Mouse (Mus musculus): ENCODE measurements around the gene Amdhd1. TPM values are rescaled to one million over a fixed set of nuclear protein-coding genes. Genes with fewer than 3 reads are reported as not detected.

Gene Amdhd1
- polyA plus RNA-seq, 1 experiment, result 0.44 TPM

DNA sequence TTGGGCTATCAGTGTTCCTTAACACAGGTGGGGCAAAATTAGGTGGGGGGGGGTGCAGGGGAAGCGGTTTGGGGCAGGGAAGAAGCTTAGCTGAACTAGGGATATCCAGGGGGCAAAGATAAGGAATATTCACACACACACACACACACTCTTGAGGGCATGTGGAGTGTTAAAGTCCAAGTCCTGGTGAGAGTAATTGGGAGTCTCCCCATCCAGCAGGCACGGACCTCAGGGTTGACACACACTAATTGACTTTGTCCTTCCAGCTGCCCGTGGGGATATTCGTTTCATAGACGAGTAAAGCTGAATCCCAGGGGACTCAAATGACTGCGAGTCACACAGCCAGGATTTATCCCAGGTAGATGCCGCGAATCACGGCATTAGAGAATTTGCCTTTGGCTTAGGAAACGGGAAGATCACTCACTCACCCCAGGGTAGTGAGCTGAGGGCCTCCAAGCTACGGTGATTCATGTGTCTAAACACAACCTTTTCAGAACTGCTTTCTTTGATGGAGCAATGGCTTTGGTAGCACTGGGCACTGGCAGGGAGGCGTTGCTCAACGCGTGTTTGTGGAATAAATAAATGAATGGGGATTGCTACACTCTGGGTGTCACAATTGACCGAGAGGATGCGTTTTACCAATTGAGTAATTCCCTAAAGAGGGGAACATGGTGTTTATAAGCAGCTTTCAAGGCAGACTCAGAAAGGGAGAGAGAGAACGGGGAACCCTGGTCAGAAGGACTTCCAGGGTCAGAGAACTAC lies 51.6 kb downstream of the Amdhd1 start, which contains the start of gene Hal:
Gene Hal, plus strand, starts transcription at position 703 of the 762 bp plus-strand sequence.
- H3K27me3 ChIP-seq (ENCODE audit: control insufficient read depth, insufficient read depth, low read length), result no peaks in the 10 kb centered on the region
- H3K4me1 ChIP-seq (replicated peaks; ENCODE audit: control insufficient read depth, insufficient read depth, low read length), result no peaks in the 10 kb centered on the region
- TF ChIP-seq POLR2A (IDR thresholded peaks at IDR 0.05; ENCODE audit: control insufficient read depth, extremely low read depth, insufficient read depth, low read length, poor library complexity) (no peak), CTCF (IDR thresholded peaks at IDR 0.05; ENCODE audit: borderline replicate concordance, control insufficient read depth, extremely low read depth, insufficient read depth, low read length, poor library complexity) (no peak)
- peaks cover 12% of the 10 kb centered on the region for H3K36me3 ChIP-seq (ENCODE audit: control insufficient read depth, insufficient read depth, low read length)
- WGBS, result 92% methylated on average over 17 of the region's 17 CpGs
- DNase-seq, result no peak
- H3K4me3 ChIP-seq (ENCODE audit: control insufficient read depth, insufficient read depth, low read length), result no peak within 1 kb of the TSS
- no peak within 1 kb of the TSS for H3K27ac ChIP-seq (ENCODE audit: control insufficient read depth, insufficient read depth, low read length)

DNA sequence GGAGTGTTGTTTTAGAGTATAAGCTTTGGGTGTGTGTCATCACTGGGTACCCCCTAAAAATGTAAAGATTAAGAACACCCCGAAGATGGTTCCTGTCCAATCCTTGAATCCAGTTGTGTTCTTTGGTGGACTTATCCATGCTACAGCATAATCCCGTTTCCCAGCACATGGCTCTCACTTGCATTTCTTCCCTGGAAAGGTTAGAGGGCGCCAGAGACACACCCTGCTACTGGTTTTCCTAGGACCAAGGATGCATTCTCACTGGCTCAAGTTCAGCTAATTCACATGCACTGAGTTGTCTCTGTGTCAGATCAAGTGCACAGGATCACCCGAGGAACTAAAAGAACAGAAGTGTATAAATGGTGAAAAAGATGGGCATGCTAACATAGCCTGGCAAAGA lies 53.2 kb downstream of the Amdhd1 start:
- WGBS, result 34% methylated on average over 4 of the region's 4 CpGs
- Histone ChIP-seq H3K27ac (ENCODE audit: control insufficient read depth, insufficient read depth, low read length) (no peak overlapping the region), H3K27me3 (ENCODE audit: control insufficient read depth, insufficient read depth, low read length) (no peaks in the 10 kb centered on the region), H3K4me3 (ENCODE audit: control insufficient read depth, insufficient read depth, low read length) (no peak overlapping the region), H3K36me3 (ENCODE audit: control insufficient read depth, insufficient read depth, low read length) (peaks cover 27% of the 10 kb centered on the region), H3K4me1 (replicated peaks; ENCODE audit: control insufficient read depth, insufficient read depth, low read length) (no peaks in the 10 kb centered on the region)
- TF ChIP-seq POLR2A (IDR thresholded peaks at IDR 0.05; ENCODE audit: control insufficient read depth, extremely low read depth, insufficient read depth, low read length, poor library complexity) (no peak), CTCF (IDR thresholded peaks at IDR 0.05; ENCODE audit: borderline replicate concordance, control insufficient read depth, extremely low read depth, insufficient read depth, low read length, poor library complexity) (no peak)
- DNase-seq, result no peak

GRCm38 (mm10) chr10:93485055-93485691 lies 54.7 kb downstream of the Amdhd1 start:
- no peaks in the 10 kb centered on the region for H3K27me3 ChIP-seq (ENCODE audit: control insufficient read depth, insufficient read depth, low read length)
- TF ChIP-seq CTCF (IDR thresholded peaks at IDR 0.05; ENCODE audit: borderline replicate concordance, control insufficient read depth, extremely low read depth, insufficient read depth, low read length, poor library complexity) (peak; percentile 59; the same call in 1 of the 2 replicates), POLR2A (IDR thresholded peaks at IDR 0.05; ENCODE audit: control insufficient read depth, extremely low read depth, insufficient read depth, low read length, poor library complexity) (no peak)
- no peak overlapping the region for H3K4me3 ChIP-seq (ENCODE audit: control insufficient read depth, insufficient read depth, low read length)
- H3K4me1 ChIP-seq (replicated peaks; ENCODE audit: control insufficient read depth, insufficient read depth, low read length), result no peaks in the 10 kb centered on the region
- H3K36me3 ChIP-seq (ENCODE audit: control insufficient read depth, insufficient read depth, low read length), result peaks cover 42% of the 10 kb centered on the region
- no peak overlapping the region for H3K27ac ChIP-seq (ENCODE audit: control insufficient read depth, insufficient read depth, low read length)
- 95% methylated on average over 8 of the region's 8 CpGs for WGBS
- DNase-seq, result peak; percentile 45

DNA sequence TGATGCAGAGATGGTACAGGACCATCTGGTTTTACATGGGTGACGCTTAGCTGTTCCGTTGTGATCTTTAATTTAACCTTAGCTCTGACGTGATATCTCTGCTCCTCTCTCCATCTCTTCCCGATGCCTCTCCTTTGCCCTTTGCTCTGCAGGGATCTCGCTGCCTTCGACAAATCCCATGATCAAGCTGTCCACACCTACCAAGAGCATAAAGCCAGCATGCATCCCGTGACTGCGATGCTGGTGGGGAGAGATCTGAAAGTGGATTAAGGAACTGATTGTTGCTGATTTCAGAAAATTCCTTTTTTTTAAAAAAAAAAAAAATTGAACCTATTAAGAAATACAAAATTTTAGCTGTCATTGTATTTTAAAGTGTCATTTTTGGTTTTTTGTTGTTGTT lies 55.3 kb downstream of the Amdhd1 start:
- H3K27ac ChIP-seq (ENCODE audit: control insufficient read depth, insufficient read depth, low read length), result no peak overlapping the region
- DNase-seq, result no peak
- H3K36me3 ChIP-seq (ENCODE audit: control insufficient read depth, insufficient read depth, low read length), result peaks cover 45% of the 10 kb centered on the region
- no peak overlapping the region for H3K4me3 ChIP-seq (ENCODE audit: control insufficient read depth, insufficient read depth, low read length)
- H3K4me1 ChIP-seq (replicated peaks; ENCODE audit: control insufficient read depth, insufficient read depth, low read length), result no peaks in the 10 kb centered on the region
- H3K27me3 ChIP-seq (ENCODE audit: control insufficient read depth, insufficient read depth, low read length), result no peaks in the 10 kb centered on the region
- TF ChIP-seq POLR2A (IDR thresholded peaks at IDR 0.05; ENCODE audit: control insufficient read depth, extremely low read depth, insufficient read depth, low read length, poor library complexity), result no peak
- no peak for TF ChIP-seq CTCF (IDR thresholded peaks at IDR 0.05; ENCODE audit: borderline replicate concordance, control insufficient read depth, extremely low read depth, insufficient read depth, low read length, poor library complexity)
- WGBS, result 96% methylated on average over 8 of the region's 8 CpGs

Other genes starting within 250 kb of the Amdhd1 start
- gene Elk3, start 228.9 kb downstream of the Amdhd1 start, polyA plus RNA-seq (2012; rRNA removed), result 47.2 and 62.7 TPM in 2 replicates
- gene Lta4h, start 86.6 kb downstream of the Amdhd1 start, polyA plus RNA-seq (2012; rRNA removed), result 153 and 269 TPM in 2 replicates
- 3.7 TPM in 2 replicates for gene Hal, start 51.3 kb downstream of the Amdhd1 start, polyA plus RNA-seq (2012; rRNA removed)
- gene Ccdc38, start 599 bp upstream of the Amdhd1 start, polyA plus RNA-seq (2012; rRNA removed), result 0.03 TPM in 1 of 2 replicates, not detected in the other
- gene Snrpf, start 49.7 kb upstream of the Amdhd1 start, polyA plus RNA-seq (2012; rRNA removed), result 88.9 and 92.2 TPM in 2 replicates
- gene Ntn4, start 100.6 kb upstream of the Amdhd1 start, polyA plus RNA-seq (2012; rRNA removed), result 1.1 and 1.3 TPM in 2 replicates